Mouse (Mus musculus) cortical plate, adult 2 months (tissue): ENCODE data around the gene Cbr4.

Source experiments
- CTCF ChIP-seq: fragments of 200-500 bp; IDR thresholded peaks from 2 replicates; pipeline ENCODE4 v1.5.1; 2011; ENCODE audit warnings: mild to moderate bottlenecking, control low read depth, low read length; ENCODE audit not compliant: insufficient read depth; ENCODE audit errors: extremely low read depth
- POLR2A ChIP-seq: fragments of 200-500 bp; IDR thresholded peaks from 2 replicates; pipeline ENCODE4 v1.6.1; 2011; ENCODE audit warnings: mild to moderate bottlenecking, low read length, control low read depth; ENCODE audit not compliant: insufficient read depth; ENCODE audit errors: extremely low read depth

DNA sequence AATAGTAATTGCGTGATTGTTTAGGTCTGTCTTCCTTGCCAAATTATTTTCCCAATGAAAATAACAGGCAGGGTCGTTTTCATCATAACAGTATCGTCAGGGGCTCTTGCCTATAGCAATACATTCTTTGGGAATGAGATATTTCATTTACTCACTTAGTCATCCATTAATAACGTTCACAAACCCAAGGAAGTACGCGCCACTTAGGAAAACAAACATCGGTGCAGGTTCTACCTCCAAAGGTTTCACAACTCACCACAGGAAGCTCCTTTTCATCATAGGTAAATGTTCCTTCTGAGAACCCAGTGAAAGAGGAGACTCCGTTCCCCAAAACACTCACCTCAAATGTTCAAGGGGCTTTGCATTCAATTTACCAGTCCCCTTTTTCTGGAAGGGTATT, 8.7 kb upstream of the Cbr4 start:
- TF ChIP-seq POLR2A (no peak), CTCF (no peak)
